Mouse (Mus musculus) MEL (cell line): ENCODE data around the gene Ddi2. TPM values are rescaled to one million over a fixed set of nuclear protein-coding genes. Genes with fewer than 3 reads are reported as not detected.

ENCODE experiments used
- DNase-seq: peaks from one replicate; pipeline ENCODE4 v3.0.0; 2011; ENCODE audit warnings: low read depth, low spot score
- H3K27ac ChIP-seq: 2 replicates; pipeline ENCODE4 v1.5.1; 2012; ENCODE audit warnings: low read depth, mild to moderate bottlenecking, control low read depth, low read length, moderate library complexity; ENCODE audit not compliant: control insufficient read depth
- H3K27me3 ChIP-seq, 2 experiments: fragments of 150-350 bp in 1 of 2; sonication (generic) in 1 of 2; 2 replicates each; pipeline ENCODE4 v1.6.1; 2012; ENCODE audit warnings: low read length in 2 of 2, mild to moderate bottlenecking in 2 of 2, improper control_type of control experiment in 1 of 2, moderate library complexity in 1 of 2; ENCODE audit not compliant: insufficient read depth in 2 of 2, control insufficient read depth in 1 of 2
- H3K36me3 ChIP-seq, 2 experiments: 2 replicates each; pipeline ENCODE4 v1.6.1; 2012 to 2014; ENCODE audit warnings: low read length in 2 of 2, improper control_type of control experiment in 1 of 2, inconsistent platforms in 1 of 2, mild to moderate bottlenecking in 1 of 2; ENCODE audit not compliant: insufficient read depth in 2 of 2, control insufficient read depth in 1 of 2
- H3K4me1 ChIP-seq, 2 experiments: fragments of 150-350 bp in 1 of 2; sonication (generic) in 1 of 2; 2 replicates each; pipeline ENCODE4 v1.6.1; 2012; ENCODE audit warnings: low read length in 2 of 2, improper control_type of control experiment in 1 of 2, mild to moderate bottlenecking in 1 of 2; ENCODE audit not compliant: insufficient read depth in 2 of 2, control insufficient read depth in 1 of 2
- H3K4me3 ChIP-seq, 2 experiments: fragments of 150-350 bp in 1 of 2; sonication (generic) in 1 of 2; 2 replicates each; pipeline ENCODE4 v1.5.1; 2012; ENCODE audit warnings: low read depth in 2 of 2, low read length in 2 of 2, mild to moderate bottlenecking in 2 of 2, moderate library complexity in 2 of 2, control low read depth in 1 of 2, improper control_type of control experiment in 1 of 2; ENCODE audit not compliant: control insufficient read depth in 1 of 2, insufficient read depth in 1 of 2
- H3K79me2 ChIP-seq: 2 replicates; pipeline ENCODE4 v1.6.1; 2012; ENCODE audit warnings: mild to moderate bottlenecking, low read length, moderate library complexity; ENCODE audit not compliant: control insufficient read depth, poor library complexity, insufficient read depth
- H3K9ac ChIP-seq: 2 replicates; pipeline ENCODE4 v1.6.1; 2012; ENCODE audit warnings: low read depth, mild to moderate bottlenecking, control low read depth, low read length, moderate library complexity; ENCODE audit not compliant: control insufficient read depth, poor library complexity, severe bottlenecking
- H3K9me3 ChIP-seq: fragments of 150-350 bp; sonication (generic); replicated peaks from 2 replicates; pipeline ENCODE4 v1.6.1; 2012; ENCODE audit warnings: mild to moderate bottlenecking, low read length, improper control_type of control experiment, moderate library complexity; ENCODE audit not compliant: insufficient read depth
- BHLHE40 ChIP-seq: IDR thresholded peaks from 2 replicates; pipeline ENCODE4 v1.6.1; 2012; ENCODE audit warnings: low read depth, mild to moderate bottlenecking, inconsistent platforms, low read length, improper control_type of control experiment, borderline replicate concordance
- CHD2 ChIP-seq: IDR thresholded peaks from 2 replicates; pipeline ENCODE4 v1.6.1; 2011; ENCODE audit warnings: low read length, improper control_type of control experiment
- CTCF ChIP-seq, 3 experiments: IDR thresholded peaks in 2 of 3; conservative IDR thresholded peaks in 1 of 3; 2 replicates each; pipeline ENCODE4 v1.5.1; 2011 to 2012; ENCODE audit warnings: low read length in 3 of 3, low read depth in 2 of 3, mild to moderate bottlenecking in 2 of 3, improper control_type of control experiment in 1 of 3, inconsistent platforms in 1 of 3, mixed read lengths in 1 of 3, moderate library complexity in 1 of 3; ENCODE audit not compliant: control insufficient read depth in 1 of 3, insufficient read depth in 1 of 3, poor library complexity in 1 of 3, severe bottlenecking in 1 of 3
- ELF1 ChIP-seq: IDR thresholded peaks from 2 replicates; pipeline ENCODE4 v1.6.1; 2014; ENCODE audit warnings: low read depth, mild to moderate bottlenecking, inconsistent platforms, low read length, improper control_type of control experiment, moderate library complexity
- EP300 ChIP-seq, 2 experiments: IDR thresholded peaks; 2 replicates each; pipeline ENCODE4 v1.6.1; 2011; ENCODE audit warnings: improper control_type of control experiment in 2 of 2, low read length in 2 of 2, low read depth in 1 of 2, mild to moderate bottlenecking in 1 of 2
- ETS1 ChIP-seq: IDR thresholded peaks from 2 replicates; pipeline ENCODE4 v1.6.1; 2012; ENCODE audit warnings: low read depth, mild to moderate bottlenecking, inconsistent platforms, low read length, improper control_type of control experiment, moderate library complexity
- JUND ChIP-seq: IDR thresholded peaks from 2 replicates; pipeline ENCODE4 v1.6.1; 2011; ENCODE audit warnings: low read depth, mild to moderate bottlenecking, improper control_type of control experiment, low read length
- MAZ ChIP-seq: IDR thresholded peaks from 2 replicates; pipeline ENCODE4 v1.6.1; 2012; ENCODE audit warnings: low read depth, mild to moderate bottlenecking, inconsistent platforms, low read length, improper control_type of control experiment
- MEF2A ChIP-seq: IDR thresholded peaks from 2 replicates; pipeline ENCODE4 v1.6.1; 2014; ENCODE audit warnings: low read depth, mild to moderate bottlenecking, inconsistent platforms, low read length, improper control_type of control experiment; ENCODE audit not compliant: poor library complexity, insufficient replicate concordance, severe bottlenecking; ENCODE audit errors: extremely low read depth
- MYB ChIP-seq: IDR thresholded peaks from 2 replicates; pipeline ENCODE4 v1.6.1; 2011; ENCODE audit warnings: mild to moderate bottlenecking, low read depth, low read length, improper control_type of control experiment
- MYC ChIP-seq: IDR thresholded peaks from 2 replicates; pipeline ENCODE4 v1.6.1; 2011; ENCODE audit warnings: low read depth, mild to moderate bottlenecking, low read length, improper control_type of control experiment, moderate library complexity
- NELFE ChIP-seq: IDR thresholded peaks from 2 replicates; pipeline ENCODE4 v1.6.1; 2011; ENCODE audit warnings: low read depth, low read length, improper control_type of control experiment
- NRF1 ChIP-seq: IDR thresholded peaks from 2 replicates; pipeline ENCODE4 v1.6.1; 2014; ENCODE audit warnings: low read depth, mild to moderate bottlenecking, inconsistent platforms, low read length, improper control_type of control experiment, moderate library complexity; ENCODE audit not compliant: poor library complexity, insufficient read depth, severe bottlenecking
- POLR2A ChIP-seq, 2 experiments: IDR thresholded peaks; 2 replicates each; pipeline ENCODE4 v1.6.1; 2011 to 2012; ENCODE audit warnings: low read length in 2 of 2, mild to moderate bottlenecking in 2 of 2, control low read depth in 1 of 2, improper control_type of control experiment in 1 of 2, low read depth in 1 of 2, moderate library complexity in 1 of 2; ENCODE audit not compliant: control insufficient read depth in 1 of 2, insufficient read depth in 1 of 2, poor library complexity in 1 of 2
- SIN3A ChIP-seq: IDR thresholded peaks from 2 replicates; pipeline ENCODE4 v1.6.1; 2012; ENCODE audit warnings: low read length, improper control_type of control experiment, inconsistent platforms
- TAL1 ChIP-seq: IDR thresholded peaks from 2 replicates; pipeline ENCODE4 v1.6.1; 2012; ENCODE audit warnings: mild to moderate bottlenecking, inconsistent platforms, low read length, moderate library complexity, mixed read lengths
- TBP ChIP-seq: IDR thresholded peaks from 2 replicates; pipeline ENCODE4 v1.8.0; 2011; ENCODE audit warnings: low read depth, low read length, improper control_type of control experiment
- UBTF ChIP-seq: IDR thresholded peaks from 2 replicates; pipeline ENCODE4 v1.6.1; 2012; ENCODE audit warnings: low read depth, mild to moderate bottlenecking, inconsistent platforms, low read length, improper control_type of control experiment, moderate library complexity, borderline replicate concordance; ENCODE audit not compliant: insufficient read depth
- USF2 ChIP-seq, 2 experiments: IDR thresholded peaks; 2 replicates each; pipeline ENCODE4 v1.6.1; 2011 to 2012; ENCODE audit warnings: improper control_type of control experiment in 2 of 2, low read length in 2 of 2, borderline replicate concordance in 1 of 2, inconsistent platforms in 1 of 2, low read depth in 1 of 2, mild to moderate bottlenecking in 1 of 2; ENCODE audit not compliant: insufficient read depth in 1 of 2
- ZMIZ1 ChIP-seq: IDR thresholded peaks from 2 replicates; pipeline ENCODE4 v1.6.1; 2012; ENCODE audit warnings: low read depth, mild to moderate bottlenecking, inconsistent platforms, low read length, improper control_type of control experiment, moderate library complexity
- ZNF384 ChIP-seq: IDR thresholded peaks from 2 replicates; pipeline ENCODE4 v1.6.1; 2012; ENCODE audit warnings: low read depth, mild to moderate bottlenecking, inconsistent platforms, low read length, improper control_type of control experiment
- polyA plus RNA-seq, 2 experiments: library from polyadenylated mRNA; stranded (reverse) in 1 of 2; unstranded in 1 of 2; fragments of >175 nt in 1 of 2; fragments of >200 nt in 1 of 2; gene quantifications; 2 replicates each; pipeline versions ENCODE4 v1.2.1 to v1.2.4; 2012; ENCODE audit warnings: low replicate concordance in 2 of 2, low read depth in 1 of 2; ENCODE audit not compliant: insufficient read length in 2 of 2, insufficient read depth in 1 of 2, missing spikeins in 1 of 2
- total RNA-seq: library from RNA; depleted of rRNA; stranded (reverse); fragments of 300-350 nt; gene quantifications from 2 replicates; pipeline ENCODE4 v1.2.3, GENCODE M21; 2012

Gene Ddi2
- total and polyA plus RNA-seq, 3 experiments, result 40.7 to 42.8 TPM; not detected in 1

GRCm38 (mm10) chr4:141686093-141686492 is 37.1 kb downstream of the Ddi2 start:
- no peak for DNase-seq
- Histone ChIP-seq H3K27me3 (no peaks in the 10 kb centered on the region), H3K4me1 (peaks cover 2 to 4% of the 10 kb centered on the region in 2 experiments; a peak in 2 of 4 replicates), H3K36me3 (peaks cover 6 to 16% of the 10 kb centered on the region in 2 experiments), H3K9me3 (no peaks in the 10 kb centered on the region), H3K4me3 (no peak overlapping the region), H3K79me2 (0 out of 2 replicates have a peak, but pooled peaks cover 2% of the 10 kb centered on the region), H3K9ac (no peak overlapping the region), H3K27ac (no peak overlapping the region)
- TF ChIP-seq UBTF, result no peak
- TF ChIP-seq MYC, result no peak

GRCm38 (mm10) chr4:141685499-141685898 is 37.7 kb downstream of the Ddi2 start, which contains the start of gene Rsc1a1:
Rsc1a1 (minus strand) TSS chr4:141685599.
- TF ChIP-seq TAL1 (no peak), ZMIZ1 (no peak), SIN3A (no peak), TBP (no peak), CHD2 (no peak), USF2 (IDR thresholded peaks at IDR 0.05; ENCODE audit: borderline replicate concordance in 1 of 2, insufficient read depth in 1 of 2, low read depth in 1 of 2, low read length in 2 of 2) (no peak), ZNF384 (no peak), MYB (no peak), CTCF (IDR thresholded peaks at IDR 0.05 in 2 of 3, conservative IDR thresholded peaks at IDR 0.05 in 1 of 3; ENCODE audit: control insufficient read depth in 1 of 3, insufficient read depth in 1 of 3, low read depth in 2 of 3, low read length in 3 of 3, poor library complexity in 1 of 3, severe bottlenecking in 1 of 3) (no peak), MAZ (no peak), NRF1 (no peak), ETS1 (no peak), MYC (no peak), JUND (no peak), ELF1 (no peak), EP300 (IDR thresholded peaks at IDR 0.05; ENCODE audit: low read depth in 1 of 2, low read length in 2 of 2) (no peak), MEF2A (no peak), NELFE (no peak), BHLHE40 (no peak), POLR2A (IDR thresholded peaks at IDR 0.05; ENCODE audit: control insufficient read depth in 1 of 2, insufficient read depth in 1 of 2, low read depth in 1 of 2, low read length in 2 of 2, poor library complexity in 1 of 2) (no peak)
- Histone ChIP-seq H3K9me3 (no peaks in the 10 kb centered on the region), H3K79me2 (0 out of 2 replicates have a peak, but pooled peaks cover 2% of the 10 kb centered on the region), H3K27ac (no peak within 1 kb of the TSS), H3K4me1 (peaks cover 2 to 8% of the 10 kb centered on the region in 2 experiments; a peak in 2 of 4 replicates), H3K27me3 (no peaks in the 10 kb centered on the region), H3K4me3 (no peak within 1 kb of the TSS), H3K36me3 (peaks cover 7 to 16% of the 10 kb centered on the region in 2 experiments), H3K9ac (no peak within 1 kb of the TSS)
- no peak for DNase-seq
